In the genomic region with DNA sequence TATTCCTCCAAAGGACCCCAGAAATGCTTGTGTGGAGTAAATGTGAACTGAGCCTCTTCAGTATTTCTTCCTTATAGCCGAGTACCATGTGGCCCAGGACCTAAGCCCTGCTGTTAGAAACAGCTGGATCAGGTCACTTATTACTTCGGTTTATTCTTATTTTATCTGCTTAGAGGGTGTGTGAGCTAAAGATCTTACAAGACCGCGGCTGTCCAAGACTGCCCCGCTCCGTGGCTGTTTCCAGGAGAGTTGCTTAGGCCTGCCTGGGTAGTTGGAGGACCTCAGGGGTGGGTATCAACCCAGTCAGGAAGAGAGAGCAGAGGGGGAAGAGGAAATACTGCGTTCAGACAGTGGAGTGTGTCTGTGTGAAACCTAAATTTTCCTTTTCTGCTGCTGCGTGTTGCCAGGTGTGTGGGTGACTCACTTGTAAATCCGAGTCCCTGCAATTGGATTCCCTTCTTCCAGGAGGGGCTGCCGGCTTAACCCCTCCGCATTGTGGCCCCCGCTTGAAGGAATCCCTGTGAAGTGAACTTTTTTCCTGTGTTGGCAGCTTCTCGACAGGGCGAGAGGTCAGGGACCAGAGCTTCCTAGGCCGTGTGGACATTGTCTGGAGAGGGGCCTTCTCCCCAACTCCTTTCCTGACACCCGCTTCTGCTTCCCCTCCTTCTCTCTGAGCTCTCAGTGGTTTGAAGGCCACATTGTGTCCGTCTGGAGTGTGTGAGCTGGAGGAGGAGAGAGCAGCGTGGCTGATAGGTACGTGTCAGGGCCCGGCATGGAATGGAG, we compare ENCODE assay signal across 11 mouse cellular contexts. TPM values are rescaled to one million over a fixed set of nuclear protein-coding genes. Genes with fewer than 3 reads are reported as not detected.
DNase-seq lines count a peak whose midpoint lies in the region; ATAC-seq lines count a peak whose summit lies in the region.
"Had no signal": no experiment of that assay in that cellular context is flagged by ENCODE, and none has a peak within 500 bp of the region (broad histone marks: within the 10 kb centered on the region; RNA-seq: fewer than 3 reads in every experiment).

No protein-coding gene starts in this region.

- H3K9ac ChIP-seq in forebrain, embryonic 14.5 days (ENCODE audit: low read length) = no peak overlapping the region
- H3K9ac ChIP-seq in kidney, embryonic 15.5 days = no peak overlapping the region
- no peak overlapping the region for H3K9ac ChIP-seq in midbrain, embryonic 11.5 days (ENCODE audit: low read length)
- H3K9ac ChIP-seq in midbrain, embryonic 13.5 days (replicated peaks) = no peak overlapping the region
- H3K9ac ChIP-seq in stomach, embryonic 16.5 days (ENCODE audit: low read length) = no peak overlapping the region
- H3K9ac ChIP-seq: hindbrain, embryonic 15.5 days; liver, embryonic 15.5 days had no signal

- H3K4me3 ChIP-seq in forebrain, embryonic 10.5 days = no peak overlapping the region
- H3K4me3 ChIP-seq in forebrain, embryonic 14.5 days (ENCODE audit: low read depth, low read length) = no peak overlapping the region
- no peak overlapping the region for H3K4me3 ChIP-seq in kidney, embryonic 15.5 days (replicated peaks)
- H3K4me3 ChIP-seq in midbrain, embryonic 11.5 days (ENCODE audit: low read depth, low read length) = no peak overlapping the region
- H3K4me3 ChIP-seq in midbrain, embryonic 13.5 days (replicated peaks) = no peak overlapping the region
- no peak overlapping the region for H3K4me3 ChIP-seq in stomach, embryonic 16.5 days (replicated peaks; ENCODE audit: low read length)
- H3K4me3 ChIP-seq: hindbrain, embryonic 15.5 days; liver, embryonic 15.5 days had no signal

- no peaks in the 10 kb centered on the region for H3K27me3 ChIP-seq in forebrain, embryonic 10.5 days (ENCODE audit: poor library complexity, severe bottlenecking)
- H3K27me3 ChIP-seq in forebrain, embryonic 14.5 days (replicated peaks; ENCODE audit: control insufficient read depth, insufficient read depth, low read length) = no peaks in the 10 kb centered on the region
- H3K27me3 ChIP-seq in kidney, embryonic 15.5 days = no peaks in the 10 kb centered on the region
- no peaks in the 10 kb centered on the region for H3K27me3 ChIP-seq in midbrain, embryonic 11.5 days (ENCODE audit: control insufficient read depth, insufficient read depth, low read length)
- H3K27me3 ChIP-seq in midbrain, embryonic 13.5 days = no peaks in the 10 kb centered on the region
- no peaks in the 10 kb centered on the region for H3K27me3 ChIP-seq in stomach, embryonic 16.5 days (ENCODE audit: control insufficient read depth, insufficient read depth, low read length)
- H3K27me3 ChIP-seq: hindbrain, embryonic 15.5 days; liver, embryonic 15.5 days had no signal

- H3K36me3 ChIP-seq in forebrain, embryonic 10.5 days (replicated peaks) = no peaks in the 10 kb centered on the region
- H3K36me3 ChIP-seq in forebrain, embryonic 14.5 days (ENCODE audit: control insufficient read depth, insufficient read depth, low read length) = no peaks in the 10 kb centered on the region
- no peaks in the 10 kb centered on the region for H3K36me3 ChIP-seq in kidney, embryonic 15.5 days
- no peaks in the 10 kb centered on the region for H3K36me3 ChIP-seq in midbrain, embryonic 11.5 days (ENCODE audit: control insufficient read depth, insufficient read depth, low read length)
- H3K36me3 ChIP-seq in midbrain, embryonic 13.5 days = no peaks in the 10 kb centered on the region
- H3K36me3 ChIP-seq in stomach, embryonic 16.5 days (ENCODE audit: control insufficient read depth, insufficient read depth, low read length) = no peaks in the 10 kb centered on the region
- H3K36me3 ChIP-seq: hindbrain, embryonic 15.5 days; liver, embryonic 15.5 days had no signal

- DNase-seq in forebrain, embryonic 10.5 days (ENCODE audit: extremely low spot score, low spot score) = no peak
- no peak for DNase-seq in forebrain, embryonic 14.5 days (ENCODE audit: low spot score)
- no peak for DNase-seq in kidney, adult 9 months
- DNase-seq in midbrain, embryonic 11.5 days (ENCODE audit: low spot score, missing footprints) = peak; percentile 60
- no peak for DNase-seq in layer of hippocampus, adult 9-10 months (ENCODE audit: low spot score)
- DNase-seq: cerebellum, postnatal 14 days had no signal

- peaks cover 32% of the 10 kb centered on the region for H3K4me1 ChIP-seq in forebrain, embryonic 10.5 days
- H3K4me1 ChIP-seq in forebrain, embryonic 14.5 days (ENCODE audit: control insufficient read depth, insufficient read depth, low read length) = peaks cover 6% of the 10 kb centered on the region; the same call in 1 of the 2 replicates
- peaks cover 56% of the 10 kb centered on the region for H3K4me1 ChIP-seq in kidney, embryonic 15.5 days
- peaks cover 12% of the 10 kb centered on the region for H3K4me1 ChIP-seq in midbrain, embryonic 11.5 days (ENCODE audit: control insufficient read depth, insufficient read depth, low read length)
- peaks cover 19% of the 10 kb centered on the region for H3K4me1 ChIP-seq in midbrain, embryonic 13.5 days (replicated peaks)
- peaks cover 35% of the 10 kb centered on the region for H3K4me1 ChIP-seq in stomach, embryonic 16.5 days (ENCODE audit: control insufficient read depth, insufficient read depth, low read length)

- whole genome bisulfite sequencing in forebrain, embryonic 10.5 days = 81% methylated on average over 20 of the region's 20 CpGs
- 90% methylated on average over 20 of the region's 20 CpGs for WGBS in forebrain, embryonic 14.5 days
- 58% methylated on average over 20 of the region's 20 CpGs for WGBS in kidney, embryonic 15.5 days
- 83% methylated on average over 20 of the region's 20 CpGs for WGBS in midbrain, embryonic 11.5 days
- 83% methylated on average over 20 of the region's 20 CpGs for WGBS in midbrain, embryonic 13.5 days
- 56% methylated on average over 20 of the region's 20 CpGs for WGBS in stomach, embryonic 16.5 days

- H3K9me3 ChIP-seq in forebrain, embryonic 10.5 days = no peaks in the 10 kb centered on the region
- H3K9me3 ChIP-seq in forebrain, embryonic 14.5 days (replicated peaks; ENCODE audit: control insufficient read depth, low read length) = no peaks in the 10 kb centered on the region
- no peaks in the 10 kb centered on the region for H3K9me3 ChIP-seq in kidney, embryonic 15.5 days (replicated peaks)
- no peaks in the 10 kb centered on the region for H3K9me3 ChIP-seq in midbrain, embryonic 11.5 days (ENCODE audit: control insufficient read depth, low read length)
- no peaks in the 10 kb centered on the region for H3K9me3 ChIP-seq in midbrain, embryonic 13.5 days
- H3K9me3 ChIP-seq in stomach, embryonic 16.5 days (replicated peaks; ENCODE audit: control insufficient read depth, low read length) = no peaks in the 10 kb centered on the region
- H3K9me3 ChIP-seq: hindbrain, embryonic 15.5 days; liver, embryonic 15.5 days had no signal

- no peak overlapping the region for H3K4me2 ChIP-seq in forebrain, embryonic 14.5 days (ENCODE audit: low read length)
- H3K4me2 ChIP-seq in kidney, embryonic 15.5 days = no peak overlapping the region
- H3K4me2 ChIP-seq in midbrain, embryonic 11.5 days = no peak overlapping the region
- no peak overlapping the region for H3K4me2 ChIP-seq in midbrain, embryonic 13.5 days (replicated peaks)
- H3K4me2 ChIP-seq in stomach, embryonic 16.5 days (ENCODE audit: low read depth, low read length) = no peak overlapping the region
- H3K4me2 ChIP-seq: hindbrain, embryonic 15.5 days; liver, embryonic 15.5 days had no signal

- no peak for ATAC-seq in forebrain, embryonic 14.5 days
- ATAC-seq in kidney, embryonic 15.5 days (replicated peaks; ENCODE audit: low FRiP score) = 0 out of 2 replicates have a peak, but pooled peaks have one; percentile 7
- no peak for ATAC-seq in midbrain, embryonic 11.5 days (ENCODE audit: low FRiP score)
- no peak for ATAC-seq in midbrain, embryonic 13.5 days
- ATAC-seq in stomach, embryonic 16.5 days (ENCODE audit: insufficient read depth, low FRiP score) = no peak

- H3K27ac ChIP-seq in forebrain, embryonic 10.5 days = 0 out of 2 replicates have a peak overlapping the region, but pooled peaks have one; percentile 35
- no peak overlapping the region for H3K27ac ChIP-seq in forebrain, embryonic 14.5 days (ENCODE audit: low read depth, low read length)
- H3K27ac ChIP-seq in kidney, embryonic 15.5 days = peak overlapping the region; percentile 94
- no peak overlapping the region for H3K27ac ChIP-seq in midbrain, embryonic 11.5 days (ENCODE audit: low read depth, low read length)
- H3K27ac ChIP-seq in midbrain, embryonic 13.5 days = no peak overlapping the region
- H3K27ac ChIP-seq in stomach, embryonic 16.5 days (ENCODE audit: low read length) = peak overlapping the region; percentile 8; the same call in 1 of the 2 replicates
- H3K27ac ChIP-seq: hindbrain, embryonic 15.5 days; liver, embryonic 15.5 days had no signal

RNA-seq across cellular contexts. Expression of a gene that starts 51.0 kb away (rescaled TPM):
- 0.36 and 0.47 TPM in 2 replicates for polyA plus RNA-seq in forebrain, embryonic 10.5 days (2016; fragmentation: Nextera tagmentation; extraction: Ambion mirVana)
- 0.43 and 0.78 TPM in 2 replicates for polyA plus RNA-seq in forebrain, embryonic 14.5 days (2014; fragmentation: Nextera tagmentation; extraction: Ambion mirVana)
- 0.99 and 1.1 TPM in 2 replicates for polyA plus RNA-seq in kidney, embryonic 15.5 days (2015; fragmentation: Nextera tagmentation; extraction: Ambion mirVana)
- 0.75 and 0.87 TPM in 2 replicates for polyA plus RNA-seq in midbrain, embryonic 11.5 days (2014; fragmentation: Nextera tagmentation; extraction: Ambion mirVana)
- polyA plus RNA-seq in midbrain, embryonic 13.5 days (2015; fragmentation: Nextera tagmentation; extraction: Ambion mirVana) = 0.54 and 0.62 TPM in 2 replicates
- polyA plus RNA-seq in stomach, embryonic 16.5 days (2015; fragmentation: Nextera tagmentation; extraction: Ambion mirVana) = 0.62 and 0.65 TPM in 2 replicates

Comparison
In these comparisons a context has a peak if more than half of its experiments do, and no peak if none do; other contexts are left out.
1. H3K27ac ChIP-seq: peak in forebrain, embryonic 10.5 days (single experiment), kidney, embryonic 15.5 days (single experiment) and stomach, embryonic 16.5 days (single experiment); none in forebrain, embryonic 14.5 days (single experiment), midbrain, embryonic 11.5 days (single experiment) and midbrain, embryonic 13.5 days (single experiment).